Mouse (Mus musculus) spleen, adult 2 months (tissue): ENCODE measurements around the gene Adcy6. TPM values are rescaled to one million over a fixed set of nuclear protein-coding genes. Genes with fewer than 3 reads are reported as not detected.

Source experiments
- DNase-seq, 2 experiments: peaks; one replicate each; pipeline versions ENCODE4 v3.0.0 to v3.0.0-alpha.2; 2012 to 2021; ENCODE audit warnings: low spot score in 2 of 2, low read depth in 1 of 2
- H3K27ac ChIP-seq: fragments of 200-500 bp; 2 replicates; pipeline ENCODE4 v1.5.1; 2012; ENCODE audit warnings: low read length, inconsistent platforms; ENCODE audit not compliant: insufficient read depth
- H3K27me3 ChIP-seq: fragments of 200-500 bp; 2 replicates; pipeline ENCODE4 v1.6.1; 2012; ENCODE audit warnings: mild to moderate bottlenecking, moderate library complexity, low read length, inconsistent platforms; ENCODE audit not compliant: control insufficient read depth, insufficient read depth
- H3K36me3 ChIP-seq: fragments of 200-500 bp; 2 replicates; pipeline ENCODE4 v1.6.1; 2012; ENCODE audit warnings: mild to moderate bottlenecking, low read length, inconsistent platforms; ENCODE audit not compliant: control insufficient read depth, insufficient read depth
- H3K4me1 ChIP-seq: fragments of 200-500 bp; 2 replicates; pipeline ENCODE4 v1.6.1; 2011; ENCODE audit warnings: inconsistent platforms; ENCODE audit not compliant: control insufficient read depth, insufficient read depth, insufficient read length
- H3K4me3 ChIP-seq: fragments of 200-500 bp; 2 replicates; pipeline ENCODE4 v1.5.1; 2011; ENCODE audit warnings: mild to moderate bottlenecking, inconsistent platforms; ENCODE audit not compliant: insufficient read depth, insufficient read length; ENCODE audit errors: extremely low read depth
- CTCF ChIP-seq: fragments of 200-500 bp; IDR thresholded peaks from 2 replicates; pipeline ENCODE4 v1.5.1; 2011; ENCODE audit warnings: mild to moderate bottlenecking, inconsistent platforms; ENCODE audit not compliant: insufficient read depth, insufficient read length, insufficient replicate concordance; ENCODE audit errors: extremely low read depth
- POLR2A ChIP-seq: fragments of 200-500 bp; IDR thresholded peaks from 2 replicates; pipeline ENCODE4 v1.6.1; 2011; ENCODE audit warnings: low read depth, low read length, inconsistent platforms
- WGBS: fragments of 180-500 bp; shearing (Covaris S2); methylation state at CpG from one replicate; pipeline ENCODE4 v1.1.7; 2018; 5-methylcytosine and 5-hydroxymethylcytosine counted together
- polyA plus RNA-seq: library from polyadenylated mRNA; depleted of rRNA; stranded (reverse); fragments of >200 nt; gene quantifications from 2 replicates; pipeline ENCODE4 v1.2.3, GENCODE M21; 2012; rRNA removed

The Adcy6 gene
- polyA plus RNA-seq, 1 experiment = 23.2 TPM

DNA sequence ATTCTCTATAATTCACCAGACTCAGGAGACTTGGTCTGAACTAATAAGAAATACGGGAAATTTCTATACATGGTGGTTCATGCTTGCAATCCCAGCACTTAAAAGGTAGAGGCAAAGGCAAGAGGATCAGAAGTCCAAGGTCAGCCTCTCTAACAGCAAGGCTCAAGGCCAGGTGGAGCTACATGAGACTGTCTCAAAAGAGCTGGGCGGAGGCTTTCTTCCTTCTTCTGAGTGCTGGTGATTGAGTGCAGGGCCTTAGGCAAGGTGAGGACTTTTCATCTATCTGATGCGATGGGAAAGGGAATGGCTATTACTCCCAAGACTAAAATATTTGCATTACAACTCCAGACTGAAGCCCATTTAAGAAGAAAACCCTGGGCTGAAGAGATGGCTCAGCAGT lies 64.7 kb downstream of the Adcy6 start:
- no peak for DNase-seq
- TF ChIP-seq CTCF (no peak), POLR2A (no peak)
- WGBS = 97% methylated on average over 3 of the region's 3 CpGs
- H3K4me1 ChIP-seq = no peaks in the 10 kb centered on the region
- no peaks in the 10 kb centered on the region for H3K27me3 ChIP-seq
- H3K36me3 ChIP-seq = peaks cover 45% of the 10 kb centered on the region
- H3K4me3 ChIP-seq = no peak overlapping the region
- H3K27ac ChIP-seq = no peak overlapping the region

DNA sequence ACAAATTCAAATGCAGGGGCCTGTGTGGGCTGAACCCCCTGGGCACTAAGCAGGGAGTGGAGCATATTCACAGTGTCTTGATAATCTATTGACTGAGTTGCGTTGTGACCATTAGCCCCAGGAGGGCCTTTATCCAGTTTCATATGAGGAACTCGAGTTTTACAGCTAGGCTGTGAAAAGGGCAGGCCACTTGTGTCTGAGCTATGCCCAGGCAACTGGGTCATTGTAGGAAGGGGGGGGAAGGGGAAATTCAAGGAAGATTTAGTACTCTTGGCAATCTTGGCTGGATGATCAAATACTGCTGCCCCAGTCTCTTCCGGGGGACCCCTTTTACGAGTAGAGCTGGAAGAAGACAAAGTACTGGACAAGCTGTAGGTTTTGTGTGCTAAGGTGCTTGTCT lies 66.5 kb downstream of the Adcy6 start:
- Histone ChIP-seq H3K36me3 (peaks cover 37% of the 10 kb centered on the region), H3K4me1 (no peaks in the 10 kb centered on the region), H3K27ac (no peak overlapping the region), H3K27me3 (no peaks in the 10 kb centered on the region), H3K4me3 (no peak overlapping the region)
- 87% methylated on average over 4 of the region's 4 CpGs for WGBS
- TF ChIP-seq CTCF = no peak
- TF ChIP-seq POLR2A = no peak
- no peak for DNase-seq

DNA sequence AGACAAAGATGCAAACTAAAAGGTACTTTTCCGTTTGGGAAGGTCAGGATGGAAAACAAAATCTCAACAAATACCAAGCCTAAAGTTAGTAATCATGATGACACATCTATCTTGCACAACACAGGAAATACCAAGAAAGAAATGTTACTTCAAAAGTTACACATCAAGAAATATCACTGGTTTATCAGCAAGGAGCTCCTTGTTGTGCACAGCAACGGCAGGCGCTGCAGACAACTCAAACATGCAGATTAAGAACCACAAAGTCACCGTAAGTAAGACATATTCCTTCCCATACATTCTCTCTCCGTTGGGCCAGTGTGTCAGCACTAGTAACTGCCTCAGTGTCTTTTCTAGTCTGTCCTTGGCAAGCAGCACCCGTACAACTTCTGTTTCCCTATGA lies 68.8 kb downstream of the Adcy6 start:
- Histone ChIP-seq H3K4me3 (no peak overlapping the region), H3K27me3 (no peaks in the 10 kb centered on the region), H3K4me1 (no peaks in the 10 kb centered on the region), H3K36me3 (peaks cover 33% of the 10 kb centered on the region), H3K27ac (no peak overlapping the region)
- no peak for TF ChIP-seq CTCF
- no peak for TF ChIP-seq POLR2A
- DNase-seq = no peak
- 63% methylated on average over 6 of the region's 6 CpGs for WGBS

Other genes with a start within 250 kb of the Adcy6 start
- gene Olfr283, start 229.1 kb downstream of the Adcy6 start, polyA plus RNA-seq = not detected in 2 replicates
- gene Olfr282, start 178.9 kb downstream of the Adcy6 start, polyA plus RNA-seq = not detected in 2 replicates
- gene Olfr281, start 157.5 kb downstream of the Adcy6 start, polyA plus RNA-seq = not detected in 2 replicates
- not detected in 2 replicates for gene OR5BS1P, start 140.2 kb downstream of the Adcy6 start, polyA plus RNA-seq
- not detected in 2 replicates for gene Lalba, start 127.4 kb downstream of the Adcy6 start, polyA plus RNA-seq
- gene Olfr279, start 117.7 kb downstream of the Adcy6 start, polyA plus RNA-seq = not detected in 2 replicates
- gene Kansl2, start 75.8 kb downstream of the Adcy6 start, polyA plus RNA-seq = 26.6 and 28.9 TPM in 2 replicates
- gene Ccnt1, start 39.2 kb downstream of the Adcy6 start, polyA plus RNA-seq = 9.4 and 9.5 TPM in 2 replicates
- gene 4930415O20Rik, start 39.1 kb downstream of the Adcy6 start, polyA plus RNA-seq = 0.27 TPM in 1 of 2 replicates, not detected in the other
- gene Cacnb3, start 20.8 kb upstream of the Adcy6 start, polyA plus RNA-seq = 22.4 and 31.0 TPM in 2 replicates
- 31.5 and 31.8 TPM in 2 replicates for gene Ddx23, start 52.8 kb upstream of the Adcy6 start, polyA plus RNA-seq
- gene Rnd1, start 67.4 kb upstream of the Adcy6 start, polyA plus RNA-seq = 3.4 and 4.4 TPM in 2 replicates
- not detected in 2 replicates for gene Ccdc65, start 98.1 kb upstream of the Adcy6 start, polyA plus RNA-seq
- gene Fkbp11, start 118.1 kb upstream of the Adcy6 start, polyA plus RNA-seq = 16.7 and 18.1 TPM in 2 replicates
- 65.2 and 70.5 TPM in 2 replicates for gene Arf3, start 153.1 kb upstream of the Adcy6 start, polyA plus RNA-seq
- gene Wnt10b, start 168.1 kb upstream of the Adcy6 start, polyA plus RNA-seq = 0.78 and 0.93 TPM in 2 replicates
- not detected in 2 replicates for gene Wnt1, start 179.8 kb upstream of the Adcy6 start, polyA plus RNA-seq
- gene Ddn, start 199.4 kb upstream of the Adcy6 start, polyA plus RNA-seq = 0.20 and 0.39 TPM in 2 replicates
- gene Prkag1, start 221.4 kb upstream of the Adcy6 start, polyA plus RNA-seq = 42.2 and 45.1 TPM in 2 replicates